Mouse (Mus musculus): Measurements from ENCODE around the gene Btbd7.

GRCm38 (mm10) chr12:102756304-102756703 lies 122.0 kb downstream of the Btbd7 start:
- TF ChIP-seq CTCF (IDR thresholded peaks at IDR 0.05) (peak; percentile 50), POLR2A (IDR thresholded peaks at IDR 0.05; ENCODE audit: insufficient read depth, low read depth, low read length) (no peak), EP300 (IDR thresholded peaks at IDR 0.05; ENCODE audit: insufficient read depth, low read depth, low read length) (no peak)
